Mouse (Mus musculus): ENCODE results near the gene Car6. TPM values are rescaled to one million over a fixed set of nuclear protein-coding genes. Genes with fewer than 3 reads are reported as not detected.

Gene Car6
- polyA plus RNA-seq, 1 experiment from 2014 or later: not detected

DNA sequence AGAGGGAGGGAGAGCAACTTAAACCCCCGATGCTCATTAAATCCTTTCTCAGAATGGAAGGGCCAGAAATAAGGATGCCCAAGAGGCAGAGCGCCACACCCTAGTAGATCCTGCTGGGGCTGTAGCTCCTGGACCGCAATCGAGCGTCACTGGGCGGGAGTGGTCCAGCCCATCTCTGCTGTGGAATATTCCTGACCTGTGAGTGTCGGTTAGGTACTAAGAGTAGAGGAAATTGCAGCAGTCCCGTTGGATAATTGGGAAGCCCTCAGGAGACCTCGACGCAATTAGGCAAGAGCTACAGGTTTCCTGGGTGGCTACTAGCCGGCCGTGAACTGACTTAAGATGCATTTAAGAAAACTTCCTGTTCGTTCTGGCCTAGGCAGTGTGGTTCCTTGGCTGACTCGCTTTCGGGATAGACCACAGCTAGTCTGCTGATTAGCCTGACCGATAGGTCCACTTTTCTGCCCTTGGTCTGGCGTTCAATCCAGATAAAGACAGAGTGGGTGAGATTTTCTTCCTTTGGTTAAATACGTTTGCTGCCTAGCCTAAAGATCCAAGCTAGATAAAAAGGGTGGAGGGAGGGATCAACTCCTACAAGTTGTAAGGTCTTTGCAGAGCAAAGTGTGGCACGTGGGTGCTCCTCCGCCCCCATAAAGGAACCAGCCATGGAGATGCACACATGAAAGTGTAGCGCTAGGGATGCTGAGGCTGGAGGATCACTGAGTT, 36.7 kb upstream of the Car6 start:
- peaks cover 26% of the 10 kb centered on the region for H3K36me3 ChIP-seq
- WGBS: under 1% methylated on average over 21 of the region's 21 CpGs
- peaks cover 54% of the 10 kb centered on the region for H3K4me1 ChIP-seq
- peak overlapping the region; percentile 80 for H3K4me2 ChIP-seq
- H3K27ac ChIP-seq: peak overlapping the region; percentile 99
- no peaks in the 10 kb centered on the region for H3K9me3 ChIP-seq
- H3K4me3 ChIP-seq: peak overlapping the region; percentile 77
- peak overlapping the region; percentile 90 for H3K9ac ChIP-seq
- H3K27me3 ChIP-seq: no peaks in the 10 kb centered on the region
- no peak for ATAC-seq (ENCODE audit: insufficient number of reproducible peaks, insufficient read depth, low FRiP score, low TSS enrichment, low read depth)

DNA sequence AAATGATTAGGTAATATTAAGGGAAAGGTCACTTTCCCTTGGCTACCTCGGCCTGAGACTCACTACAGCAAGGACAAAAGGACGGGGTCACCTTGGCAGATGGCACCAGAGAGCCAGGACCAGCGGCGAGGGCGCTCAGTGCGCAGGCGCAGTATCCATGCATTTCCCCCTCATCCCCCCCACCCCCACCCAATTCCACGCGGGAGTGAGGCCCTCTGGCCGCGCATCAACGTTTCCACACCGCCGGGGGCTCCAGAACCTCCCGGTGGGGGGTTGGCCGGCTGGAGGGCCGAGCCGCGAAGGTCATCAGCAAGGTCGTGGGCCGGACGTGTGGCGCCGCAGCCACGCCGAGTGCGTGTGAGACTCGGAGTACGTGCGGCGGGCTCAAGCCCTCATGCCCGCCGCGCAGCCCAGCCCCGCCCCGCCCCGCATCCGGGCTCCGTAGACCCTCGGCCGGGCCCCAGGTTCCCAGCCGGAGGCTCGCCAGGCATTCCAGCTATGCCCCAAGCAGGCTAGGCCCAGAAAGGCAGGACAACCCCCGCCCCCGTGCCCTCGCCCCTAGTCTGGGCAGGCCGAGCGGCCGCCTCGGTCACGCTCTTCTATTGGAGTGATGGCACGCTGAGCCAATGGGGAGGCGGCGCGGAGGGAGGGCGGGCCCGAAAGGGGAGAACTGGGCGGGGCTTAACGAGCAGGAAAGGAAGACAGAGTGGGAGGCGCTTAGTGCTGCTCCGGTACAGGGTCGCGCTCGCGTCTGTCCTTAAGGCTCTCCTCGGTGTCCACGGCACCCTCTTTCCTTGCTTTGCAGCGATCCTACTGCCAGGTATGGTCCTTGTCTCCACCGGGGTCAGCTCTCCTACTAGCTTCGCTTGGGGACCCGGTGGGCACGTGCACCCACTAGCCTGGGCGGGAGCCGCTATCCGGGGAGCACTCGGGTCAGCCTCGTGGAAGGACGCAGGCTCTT, 35.7 kb upstream of the Car6 start, which contains the start of gene Eno1:
Gene Eno1 (plus strand): TSS at position 201 of the 961 bp plus-strand sequence.
- Histone ChIP-seq H3K9me3 (no peaks in the 10 kb centered on the region), H3K27ac (peak within 1 kb of the TSS; percentile 99), H3K36me3 (peaks cover 16% of the 10 kb centered on the region), H3K4me3 (peak within 1 kb of the TSS; percentile 77), H3K4me1 (peaks cover 54% of the 10 kb centered on the region), H3K4me2 (peak within 1 kb of the TSS; percentile 80), H3K9ac (peak within 1 kb of the TSS; percentile 90), H3K27me3 (no peaks in the 10 kb centered on the region)
- under 1% methylated on average over 75 of the region's 78 CpGs for WGBS
- ATAC-seq (ENCODE audit: insufficient number of reproducible peaks, insufficient read depth, low FRiP score, low TSS enrichment, low read depth): peak; percentile 99

DNA sequence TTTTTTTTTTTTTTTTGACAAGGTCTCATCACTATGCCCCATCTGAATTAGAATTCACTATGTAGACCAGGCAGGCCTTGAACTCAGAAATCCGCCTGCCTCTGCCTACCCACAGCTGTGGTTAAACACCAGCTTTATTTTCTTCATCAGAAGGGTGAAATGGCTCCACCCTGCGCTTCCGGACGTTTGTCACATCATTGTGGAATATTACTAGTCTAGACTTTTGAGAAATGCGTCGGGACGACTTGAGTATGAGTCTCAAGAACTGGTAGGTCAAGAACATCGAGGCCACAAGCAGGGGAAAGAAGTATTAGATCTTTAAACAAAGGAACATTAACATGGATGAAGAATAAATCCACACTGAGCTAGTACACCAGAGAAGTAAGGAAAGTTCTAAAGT, 34.9 kb upstream of the Car6 start:
- ATAC-seq (ENCODE audit: insufficient number of reproducible peaks, insufficient read depth, low FRiP score, low TSS enrichment, low read depth): no peak
- peaks cover 55% of the 10 kb centered on the region for H3K4me1 ChIP-seq
- H3K4me3 ChIP-seq: peak overlapping the region; percentile 77
- peak overlapping the region; percentile 80 for H3K4me2 ChIP-seq
- peak overlapping the region; percentile 90 for H3K9ac ChIP-seq
- H3K27me3 ChIP-seq: no peaks in the 10 kb centered on the region
- 84% methylated on average over 8 of the region's 8 CpGs for WGBS
- no peaks in the 10 kb centered on the region for H3K9me3 ChIP-seq
- peaks cover 8% of the 10 kb centered on the region for H3K36me3 ChIP-seq
- H3K27ac ChIP-seq: peak overlapping the region; percentile 99

DNA sequence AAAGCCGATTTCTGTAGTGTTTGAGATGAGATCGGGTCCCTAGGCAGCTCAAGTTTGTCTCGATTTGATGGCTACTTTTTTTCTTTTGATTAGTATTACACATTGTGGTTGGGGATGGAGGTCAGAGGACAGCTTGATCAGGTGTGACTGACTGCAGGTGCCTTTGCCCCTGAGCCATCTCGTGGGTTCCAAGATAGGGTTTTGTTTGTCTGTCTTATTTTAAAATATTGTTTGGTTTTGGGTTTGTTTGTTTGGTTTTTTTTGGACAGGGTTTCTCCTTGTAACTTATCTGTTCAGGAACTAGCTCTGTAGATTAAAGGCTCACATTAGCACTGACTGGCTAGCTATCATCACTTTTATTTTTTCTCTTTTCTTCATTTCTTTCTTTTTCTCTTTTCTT, 34.5 kb upstream of the Car6 start:
- H3K4me2 ChIP-seq: no peak overlapping the region
- 76% methylated on average over 4 of the region's 4 CpGs for WGBS
- no peaks in the 10 kb centered on the region for H3K9me3 ChIP-seq
- H3K9ac ChIP-seq: no peak overlapping the region
- H3K4me1 ChIP-seq: peaks cover 59% of the 10 kb centered on the region
- no peak for ATAC-seq (ENCODE audit: insufficient number of reproducible peaks, insufficient read depth, low FRiP score, low TSS enrichment, low read depth)
- no peaks in the 10 kb centered on the region for H3K27me3 ChIP-seq
- peaks cover 4% of the 10 kb centered on the region for H3K36me3 ChIP-seq
- H3K27ac ChIP-seq: peak overlapping the region; percentile 78
- no peak overlapping the region for H3K4me3 ChIP-seq

DNA sequence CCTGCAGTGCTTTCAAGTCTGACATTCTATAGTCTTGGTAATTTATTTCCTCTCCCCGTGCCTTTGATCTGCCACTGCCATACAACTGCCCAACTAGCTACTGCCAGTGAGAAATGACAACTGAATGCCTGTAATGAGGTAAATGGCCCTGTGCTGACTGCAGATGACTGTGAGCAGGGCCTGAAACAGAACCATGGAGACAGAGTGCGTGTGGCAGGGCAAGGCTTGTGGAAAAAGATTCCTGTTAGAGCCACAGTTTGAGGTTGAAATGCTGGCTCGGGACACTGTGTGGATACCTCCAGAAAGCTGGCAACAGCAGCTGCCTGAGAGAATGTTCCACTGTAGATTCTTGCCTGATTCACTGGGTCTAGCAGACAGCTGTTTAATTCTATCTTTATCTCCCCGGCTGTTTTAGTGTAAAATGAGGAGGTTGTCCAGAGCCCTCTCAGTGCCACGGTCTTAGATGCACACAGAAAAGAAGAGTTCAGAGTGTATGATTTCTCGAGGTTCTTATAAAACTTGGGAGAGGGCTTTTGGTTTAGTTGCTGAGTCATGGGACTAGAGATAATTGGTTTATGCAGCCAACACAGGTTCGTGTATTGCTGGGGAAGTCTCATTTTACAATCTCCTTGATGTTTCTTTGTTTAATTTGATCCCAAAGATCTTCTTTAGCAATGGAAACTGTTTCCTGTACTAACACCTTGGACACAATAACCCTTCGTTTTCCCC, 33.6 kb upstream of the Car6 start:
- H3K36me3 ChIP-seq: no peaks in the 10 kb centered on the region
- H3K27ac ChIP-seq: peak overlapping the region; percentile 78
- whole genome bisulfite sequencing: 31% methylated on average over 8 of the region's 8 CpGs
- H3K4me3 ChIP-seq: no peak overlapping the region
- H3K9me3 ChIP-seq: no peaks in the 10 kb centered on the region
- no peaks in the 10 kb centered on the region for H3K27me3 ChIP-seq
- no peak overlapping the region for H3K4me2 ChIP-seq
- ATAC-seq (ENCODE audit: insufficient number of reproducible peaks, insufficient read depth, low FRiP score, low TSS enrichment, low read depth): no peak
- peak overlapping the region; percentile 46; the same call in 1 of the 2 replicates for H3K9ac ChIP-seq
- H3K4me1 ChIP-seq: peaks cover 56% of the 10 kb centered on the region

DNA sequence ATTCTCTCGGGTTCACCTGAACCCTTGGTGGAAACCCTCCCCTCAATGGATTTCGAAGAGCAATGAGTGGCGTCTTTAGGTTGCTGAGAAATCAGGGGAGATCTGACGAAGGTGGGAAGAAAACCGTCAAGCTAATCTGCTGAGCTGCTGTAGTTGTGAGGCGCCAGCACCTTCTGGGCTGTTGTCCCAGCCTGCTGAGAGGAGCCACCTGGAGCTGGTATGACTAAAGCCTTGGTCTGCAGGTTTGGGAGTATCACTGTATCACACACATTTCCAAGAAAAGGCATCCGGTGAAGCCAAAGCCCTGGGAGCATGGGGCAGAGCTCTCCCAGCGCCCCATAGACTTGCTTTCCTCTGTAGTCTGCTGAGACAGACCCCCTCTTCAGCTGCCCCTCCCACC, 30.7 kb upstream of the Car6 start:
- Histone ChIP-seq H3K27ac (no peak overlapping the region), H3K4me2 (no peak overlapping the region), H3K4me1 (peaks cover 42% of the 10 kb centered on the region), H3K9ac (no peak overlapping the region), H3K36me3 (no peaks in the 10 kb centered on the region), H3K9me3 (no peaks in the 10 kb centered on the region), H3K4me3 (no peak overlapping the region), H3K27me3 (no peaks in the 10 kb centered on the region)
- ATAC-seq (ENCODE audit: insufficient number of reproducible peaks, insufficient read depth, low FRiP score, low TSS enrichment, low read depth): no peak
- WGBS: 54% methylated on average over 8 of the region's 8 CpGs

DNA sequence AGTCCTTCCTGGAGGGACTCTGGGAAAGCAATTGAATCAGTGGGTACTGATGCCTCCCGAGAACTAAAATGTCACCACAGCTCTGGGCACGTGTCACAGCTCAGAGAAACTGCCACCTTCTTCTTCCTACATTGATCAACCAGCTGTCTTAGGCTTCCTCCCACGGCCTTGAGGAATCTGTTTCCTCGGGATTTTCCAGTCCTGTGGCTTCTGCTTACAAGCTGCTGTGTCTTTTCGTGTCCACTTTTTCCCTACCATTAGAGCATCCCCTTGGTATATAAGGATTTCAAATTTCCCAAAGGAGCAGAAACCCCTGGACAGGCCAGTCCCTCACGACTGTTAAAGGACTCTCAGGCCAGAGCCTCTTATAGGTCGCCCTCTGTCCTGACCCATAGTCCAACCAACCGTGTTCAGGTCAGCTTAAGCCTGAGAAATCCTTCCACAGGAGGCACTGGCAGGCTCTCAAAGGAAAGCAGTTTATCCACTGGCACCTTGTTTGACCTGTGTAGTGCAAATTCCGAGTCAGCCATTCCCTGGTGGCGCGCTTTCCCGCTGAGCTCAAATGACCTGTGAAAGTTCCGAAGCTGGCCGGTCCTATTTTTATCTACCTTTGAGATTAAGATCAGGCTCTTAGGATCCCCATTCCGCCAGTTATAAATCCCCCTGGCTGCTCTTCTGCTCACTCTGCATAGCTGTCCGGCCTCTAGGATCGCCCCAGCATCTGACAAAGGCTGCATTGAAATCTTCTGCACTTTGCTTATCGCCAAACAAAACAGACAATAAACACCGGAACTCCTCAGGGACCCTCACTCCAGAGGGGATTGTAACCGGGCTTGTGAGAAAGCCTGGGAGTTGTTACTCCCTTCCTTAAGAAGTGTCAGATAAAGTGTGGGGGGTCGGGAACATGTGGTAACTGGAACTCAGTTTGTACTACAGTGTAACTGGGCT, 29.6 kb upstream of the Car6 start:
- Histone ChIP-seq H3K36me3 (no peaks in the 10 kb centered on the region), H3K4me1 (peaks cover 38% of the 10 kb centered on the region), H3K9me3 (no peaks in the 10 kb centered on the region), H3K9ac (0 out of 2 replicates have a peak overlapping the region, but pooled peaks have one; percentile 49), H3K27me3 (no peaks in the 10 kb centered on the region), H3K4me2 (no peak overlapping the region; the same call in 1 of the 2 replicates), H3K4me3 (no peak overlapping the region), H3K27ac (no peak overlapping the region)
- ATAC-seq (ENCODE audit: insufficient number of reproducible peaks, insufficient read depth, low FRiP score, low TSS enrichment, low read depth): no peak
- 17% methylated on average over 21 of the region's 21 CpGs for WGBS

DNA sequence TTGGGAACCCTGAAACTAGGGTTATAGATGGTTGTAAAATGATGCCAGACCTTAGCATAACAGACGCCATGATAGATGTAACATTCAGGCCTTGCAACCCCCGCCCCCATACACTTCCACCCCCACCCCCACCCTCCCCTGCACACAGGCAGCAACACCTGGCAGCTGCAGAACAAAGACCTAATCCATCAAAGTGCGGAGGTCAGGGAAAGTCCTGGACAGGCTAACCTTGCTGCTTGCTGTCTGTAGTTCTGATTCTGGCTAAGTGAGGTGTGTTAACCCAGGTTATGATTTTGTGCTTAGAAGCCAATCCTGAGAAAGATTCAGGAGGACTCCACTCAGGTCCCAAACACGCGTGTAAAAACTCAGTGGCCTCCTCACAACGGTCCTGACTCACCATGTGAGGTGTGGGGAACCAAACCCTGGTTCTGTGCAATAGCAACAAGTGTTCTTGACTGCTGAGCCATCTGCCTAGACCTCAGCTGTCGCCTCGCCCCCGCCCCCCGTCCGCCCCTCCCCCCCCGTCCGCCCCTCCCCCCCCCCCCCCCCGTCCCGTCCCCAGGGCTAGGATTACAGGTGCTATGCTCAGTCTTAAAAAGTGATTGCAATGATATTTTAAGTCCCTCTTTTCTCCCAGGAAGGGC, 28.7 kb upstream of the Car6 start:
- Histone ChIP-seq H3K4me2 (no peak overlapping the region), H3K27me3 (no peaks in the 10 kb centered on the region), H3K27ac (no peak overlapping the region), H3K9ac (no peak overlapping the region), H3K9me3 (no peaks in the 10 kb centered on the region), H3K36me3 (no peaks in the 10 kb centered on the region), H3K4me3 (no peak overlapping the region), H3K4me1 (peaks cover 30% of the 10 kb centered on the region)
- no peak for ATAC-seq (ENCODE audit: insufficient number of reproducible peaks, insufficient read depth, low FRiP score, low TSS enrichment, low read depth)
- 23% methylated on average over 13 of the region's 15 CpGs for WGBS

DNA sequence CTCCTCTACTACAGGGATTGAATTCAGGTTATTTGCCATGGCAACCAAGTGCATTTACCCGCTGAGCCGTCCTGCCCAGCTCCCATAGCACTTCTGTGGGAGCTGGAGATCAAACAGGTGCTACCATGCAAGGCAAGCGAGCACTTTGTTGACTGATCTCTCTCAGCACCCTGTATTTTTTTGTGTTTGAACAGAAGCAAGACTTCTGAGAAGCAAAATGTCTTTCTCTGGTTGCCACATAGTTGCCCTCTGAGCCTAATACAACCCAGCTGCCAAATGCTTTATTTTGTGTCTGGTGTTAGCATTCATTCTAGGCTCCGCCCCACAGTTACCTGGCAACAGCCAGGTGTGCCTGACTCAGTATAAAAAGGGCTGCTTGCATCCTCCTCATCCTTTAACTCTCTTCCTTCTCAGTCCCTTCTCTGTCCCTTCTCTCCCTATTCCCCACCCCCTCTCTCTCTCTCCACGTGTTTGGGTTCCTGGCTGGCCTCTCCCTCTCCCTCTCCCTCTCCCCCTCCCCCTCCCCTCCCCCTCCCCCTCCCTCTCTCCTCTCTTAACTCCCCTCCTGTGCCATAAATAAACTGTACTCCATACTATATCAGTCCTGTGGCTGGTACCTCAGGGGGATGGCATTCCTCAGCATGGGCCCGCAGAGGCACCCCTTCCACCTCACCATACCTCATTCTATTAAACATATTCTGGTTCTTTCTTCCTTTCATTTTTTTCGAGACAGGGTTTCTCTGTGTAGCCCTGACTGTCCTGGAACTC, 27.6 kb upstream of the Car6 start:
- WGBS: 50% methylated on average over 7 of the region's 7 CpGs
- no peak overlapping the region for H3K4me2 ChIP-seq
- no peaks in the 10 kb centered on the region for H3K36me3 ChIP-seq
- H3K27ac ChIP-seq: no peak overlapping the region
- H3K4me1 ChIP-seq: peaks cover 26% of the 10 kb centered on the region
- H3K4me3 ChIP-seq: no peak overlapping the region
- H3K9me3 ChIP-seq: no peaks in the 10 kb centered on the region
- ATAC-seq (ENCODE audit: insufficient number of reproducible peaks, insufficient read depth, low FRiP score, low TSS enrichment, low read depth): no peak
- H3K27me3 ChIP-seq: no peaks in the 10 kb centered on the region
- H3K9ac ChIP-seq: no peak overlapping the region

Measured in embryonic facial prominence, embryonic 13.5 days (tissue).